Mouse (Mus musculus): ENCODE measurements around the gene Cybc1. TPM values are rescaled to one million over a fixed set of nuclear protein-coding genes. Genes with fewer than 3 reads are reported as not detected.

Cybc1 gene
- polyA plus RNA-seq, 1 experiment from 2014 or later, result 31.7 TPM

- Histone ChIP-seq H3K27me3 (ENCODE audit: control insufficient read depth, insufficient read depth, low read length) (no peaks in the 10 kb centered on the region), H3K4me3 (ENCODE audit: low read depth, low read length) (no peak overlapping the region), H3K36me3 (ENCODE audit: control insufficient read depth, insufficient read depth, low read length) (peaks cover 3% of the 10 kb centered on the region; the same call in 1 of the 2 replicates), H3K9me3 (ENCODE audit: control insufficient read depth, low read length) (no peaks in the 10 kb centered on the region), H3K27ac (ENCODE audit: low read depth, low read length) (no peak overlapping the region), H3K9ac (ENCODE audit: low read length) (no peak overlapping the region), H3K4me2 (ENCODE audit: low read depth, low read length, severe bottlenecking) (no peak overlapping the region), H3K4me1 (replicated peaks; ENCODE audit: control insufficient read depth, insufficient read depth, low read length) (no peaks in the 10 kb centered on the region)
- 89% methylated on average over 6 of the region's 6 CpGs for WGBS
- ATAC-seq (replicated peaks; ENCODE audit: low FRiP score), result no peak
- no peak for DNase-seq (ENCODE audit: low spot score)
These were observed 7.7 kb downstream of the Cybc1 start for GRCm38 (mm10) chr11:121221321-121222010.

GRCm38 (mm10) chr11:121220771-121221170, 8.4 kb downstream of the Cybc1 start:
- WGBS, result 92% methylated on average over 5 of the region's 5 CpGs
- Histone ChIP-seq H3K4me1 (replicated peaks; ENCODE audit: control insufficient read depth, insufficient read depth, low read length) (no peaks in the 10 kb centered on the region), H3K4me3 (ENCODE audit: low read depth, low read length) (no peak overlapping the region), H3K27ac (ENCODE audit: low read depth, low read length) (no peak overlapping the region), H3K36me3 (ENCODE audit: control insufficient read depth, insufficient read depth, low read length) (peaks cover 3% of the 10 kb centered on the region; the same call in 1 of the 2 replicates), H3K9ac (ENCODE audit: low read length) (no peak overlapping the region), H3K9me3 (ENCODE audit: control insufficient read depth, low read length) (no peaks in the 10 kb centered on the region), H3K27me3 (ENCODE audit: control insufficient read depth, insufficient read depth, low read length) (no peaks in the 10 kb centered on the region), H3K4me2 (ENCODE audit: low read depth, low read length, severe bottlenecking) (no peak overlapping the region)
- DNase-seq (ENCODE audit: low spot score) (no peak), ATAC-seq (replicated peaks; ENCODE audit: low FRiP score) (no peak)

- DNase-seq (ENCODE audit: low spot score), result no peak
- no peak overlapping the region for H3K4me2 ChIP-seq (ENCODE audit: low read depth, low read length, severe bottlenecking)
These were observed 9.3 kb downstream of the Cybc1 start for GRCm38 (mm10) chr11:121219776-121220175.

GRCm38 (mm10) chr11:121216831-121217230, 12.3 kb downstream of the Cybc1 start:
- DNase-seq (ENCODE audit: low spot score), result no peak

More at GRCm38 (mm10) chr11:121219776-121220175, 9.3 kb downstream of the Cybc1 start:
- Histone ChIP-seq H3K27ac (ENCODE audit: low read depth, low read length) (no peak overlapping the region), H3K9ac (ENCODE audit: low read length) (no peak overlapping the region), H3K4me1 (replicated peaks; ENCODE audit: control insufficient read depth, insufficient read depth, low read length) (no peaks in the 10 kb centered on the region), H3K27me3 (ENCODE audit: control insufficient read depth, insufficient read depth, low read length) (no peaks in the 10 kb centered on the region), H3K9me3 (ENCODE audit: control insufficient read depth, low read length) (no peaks in the 10 kb centered on the region), H3K4me3 (ENCODE audit: low read depth, low read length) (no peak overlapping the region), H3K36me3 (ENCODE audit: control insufficient read depth, insufficient read depth, low read length) (peaks cover 3% of the 10 kb centered on the region; the same call in 1 of the 2 replicates)
- WGBS, result 91% methylated on average over 11 of the region's 11 CpGs
- no peak for ATAC-seq (replicated peaks; ENCODE audit: low FRiP score)

GRCm38 (mm10) chr11:121204161-121205006, 24.7 kb downstream of the Cybc1 start, which contains the start of the genes Hexdc and Ogfod3:
Gene Hexdc (plus strand): TSS chr11:121204433.
Gene Ogfod3 (minus strand): TSS chr11:121204711.
- Histone ChIP-seq H3K9me3 (ENCODE audit: control insufficient read depth, low read length) (no peaks in the 10 kb centered on the region), H3K27ac (ENCODE audit: low read depth, low read length) (peak within 1 kb of the TSS; percentile 79; the same call in 1 of the 2 replicates), H3K4me3 (ENCODE audit: low read depth, low read length) (peak within 1 kb of the TSS; percentile 71), H3K36me3 (ENCODE audit: control insufficient read depth, insufficient read depth, low read length) (no peaks in the 10 kb centered on the region; the same call in 1 of the 2 replicates), H3K9ac (ENCODE audit: low read length) (peak within 1 kb of the TSS; percentile 82), H3K4me1 (replicated peaks; ENCODE audit: control insufficient read depth, insufficient read depth, low read length) (0 out of 2 replicates have a peak, but pooled peaks cover 2% of the 10 kb centered on the region), H3K27me3 (ENCODE audit: control insufficient read depth, insufficient read depth, low read length) (no peaks in the 10 kb centered on the region), H3K4me2 (ENCODE audit: low read depth, low read length, severe bottlenecking) (peak within 1 kb of the TSS; percentile 70)
- under 1% methylated on average over 68 of the region's 70 CpGs for WGBS
- peak; percentile 97 for ATAC-seq (replicated peaks; ENCODE audit: low FRiP score)
- peak; percentile 99 for DNase-seq (ENCODE audit: low spot score)

More at GRCm38 (mm10) chr11:121216831-121217230, 12.3 kb downstream of the Cybc1 start:
- H3K36me3 ChIP-seq (ENCODE audit: control insufficient read depth, insufficient read depth, low read length), result no peaks in the 10 kb centered on the region
- 89% methylated on average over 3 of the region's 3 CpGs for WGBS
- no peaks in the 10 kb centered on the region for H3K9me3 ChIP-seq (ENCODE audit: control insufficient read depth, low read length)
- no peak overlapping the region for H3K4me2 ChIP-seq (ENCODE audit: low read depth, low read length, severe bottlenecking)
- no peak overlapping the region for H3K9ac ChIP-seq (ENCODE audit: low read length)
- ATAC-seq (replicated peaks; ENCODE audit: low FRiP score), result no peak
- no peaks in the 10 kb centered on the region for H3K4me1 ChIP-seq (replicated peaks; ENCODE audit: control insufficient read depth, insufficient read depth, low read length)
- no peak overlapping the region for H3K4me3 ChIP-seq (ENCODE audit: low read depth, low read length)
- no peaks in the 10 kb centered on the region for H3K27me3 ChIP-seq (ENCODE audit: control insufficient read depth, insufficient read depth, low read length)
- H3K27ac ChIP-seq (ENCODE audit: low read depth, low read length), result no peak overlapping the region

- Histone ChIP-seq H3K4me3 (ENCODE audit: low read depth, low read length) (peak overlapping the region; percentile 71), H3K4me2 (ENCODE audit: low read depth, low read length, severe bottlenecking) (peak overlapping the region; percentile 70), H3K9ac (ENCODE audit: low read length) (peak overlapping the region; percentile 20), H3K4me1 (replicated peaks; ENCODE audit: control insufficient read depth, insufficient read depth, low read length) (0 out of 2 replicates have a peak, but pooled peaks cover 2% of the 10 kb centered on the region), H3K36me3 (ENCODE audit: control insufficient read depth, insufficient read depth, low read length) (no peaks in the 10 kb centered on the region), H3K9me3 (ENCODE audit: control insufficient read depth, low read length) (no peaks in the 10 kb centered on the region), H3K27ac (ENCODE audit: low read depth, low read length) (no peak overlapping the region), H3K27me3 (ENCODE audit: control insufficient read depth, insufficient read depth, low read length) (no peaks in the 10 kb centered on the region)
- WGBS, result 0% methylated on average over 5 of the region's 5 CpGs
- no peak for ATAC-seq (replicated peaks; ENCODE audit: low FRiP score)
- no peak for DNase-seq (ENCODE audit: low spot score)
These were observed 25.3 kb downstream of the Cybc1 start for GRCm38 (mm10) chr11:121203859-121204160.

GRCm38 (mm10) chr11:121201436-121202198, 27.5 kb downstream of the Cybc1 start:
- H3K4me3 ChIP-seq (ENCODE audit: low read depth, low read length), result no peak overlapping the region
- no peak for ATAC-seq (replicated peaks; ENCODE audit: low FRiP score)
- H3K4me2 ChIP-seq (ENCODE audit: low read depth, low read length, severe bottlenecking), result no peak overlapping the region
- no peak for DNase-seq (ENCODE audit: low spot score)
- H3K36me3 ChIP-seq (ENCODE audit: control insufficient read depth, insufficient read depth, low read length), result no peaks in the 10 kb centered on the region
- 0 out of 2 replicates have a peak, but pooled peaks cover 2% of the 10 kb centered on the region for H3K4me1 ChIP-seq (replicated peaks; ENCODE audit: control insufficient read depth, insufficient read depth, low read length)
- H3K9me3 ChIP-seq (ENCODE audit: control insufficient read depth, low read length), result no peaks in the 10 kb centered on the region
- H3K27me3 ChIP-seq (ENCODE audit: control insufficient read depth, insufficient read depth, low read length), result no peaks in the 10 kb centered on the region
- no peak overlapping the region for H3K27ac ChIP-seq (ENCODE audit: low read depth, low read length)
- WGBS, result 74% methylated on average over 11 of the region's 11 CpGs
- H3K9ac ChIP-seq (ENCODE audit: low read length), result no peak overlapping the region

GRCm38 (mm10) chr11:121200781-121201180, 28.3 kb downstream of the Cybc1 start:
- DNase-seq (ENCODE audit: low spot score), result no peak
- 93% methylated on average over 6 of the region's 6 CpGs for WGBS
- no peak overlapping the region for H3K9ac ChIP-seq (ENCODE audit: low read length)
- no peaks in the 10 kb centered on the region for H3K9me3 ChIP-seq (ENCODE audit: control insufficient read depth, low read length)
- H3K27ac ChIP-seq (ENCODE audit: low read depth, low read length), result no peak overlapping the region
- no peak overlapping the region for H3K4me2 ChIP-seq (ENCODE audit: low read depth, low read length, severe bottlenecking)
- H3K27me3 ChIP-seq (ENCODE audit: control insufficient read depth, insufficient read depth, low read length), result no peaks in the 10 kb centered on the region
- no peak overlapping the region for H3K4me3 ChIP-seq (ENCODE audit: low read depth, low read length)
- no peaks in the 10 kb centered on the region for H3K36me3 ChIP-seq (ENCODE audit: control insufficient read depth, insufficient read depth, low read length)
- 0 out of 2 replicates have a peak, but pooled peaks cover 2% of the 10 kb centered on the region for H3K4me1 ChIP-seq (replicated peaks; ENCODE audit: control insufficient read depth, insufficient read depth, low read length)
- no peak for ATAC-seq (replicated peaks; ENCODE audit: low FRiP score)

All from forebrain, embryonic 11.5 days (tissue).